Mouse (Mus musculus): ENCODE measurements at regions not wholly inside any gene's neighbourhood (a gene's known extent, or its start where the extent isn't known, plus 50 kb on each side); places are given as distances from the start of the nearest gene placed in this dataset.

- no peak for DNase-seq (ENCODE audit: low read depth, low spot score)
Observed at GRCm38 (mm10) chr3:149370517-149371227, 380.3 kb upstream of the Adgrl2 start.

- no peak for DNase-seq (ENCODE audit: low read depth, low spot score)
Observed at GRCm38 (mm10) chr3:149367888-149368287, 377.5 kb upstream of the Adgrl2 start.

GRCm38 (mm10) chr3:149360164-149360563 lies 369.8 kb upstream of the Adgrl2 start:
- DNase-seq (ENCODE audit: low read depth, low spot score) = no peak

GRCm38 (mm10) chr3:149358570-149359193 lies 368.3 kb upstream of the Adgrl2 start:
- no peak for DNase-seq (ENCODE audit: low read depth, low spot score)

GRCm38 (mm10) chr3:149357903-149358569 lies 367.7 kb upstream of the Adgrl2 start:
- no peak for DNase-seq (ENCODE audit: low read depth, low spot score)

GRCm38 (mm10) chr3:149357121-149357520 lies 366.8 kb upstream of the Adgrl2 start:
- no peak for DNase-seq (ENCODE audit: low read depth, low spot score)

- no peak for DNase-seq (ENCODE audit: low read depth, low spot score)
Observed at GRCm38 (mm10) chr3:149355362-149355761, 365.0 kb upstream of the Adgrl2 start.

- DNase-seq (ENCODE audit: low read depth, low spot score) = no peak
Observed at GRCm38 (mm10) chr3:149353958-149354357, 363.6 kb upstream of the Adgrl2 start.

GRCm38 (mm10) chr3:149352546-149352945 lies 362.2 kb upstream of the Adgrl2 start:
- no peak for DNase-seq (ENCODE audit: low read depth, low spot score)

- DNase-seq (ENCODE audit: low read depth, low spot score) = no peak
Observed at GRCm38 (mm10) chr3:149349731-149350130, 359.4 kb upstream of the Adgrl2 start.

GRCm38 (mm10) chr3:149349211-149349697 lies 358.9 kb upstream of the Adgrl2 start:
- DNase-seq (ENCODE audit: low read depth, low spot score) = no peak

- no peak for DNase-seq (ENCODE audit: low read depth, low spot score)
Observed at GRCm38 (mm10) chr3:149348459-149348971, 358.2 kb upstream of the Adgrl2 start.

GRCm38 (mm10) chr3:149347241-149347992 lies 357.1 kb upstream of the Adgrl2 start:
- DNase-seq (ENCODE audit: low read depth, low spot score) = no peak

GRCm38 (mm10) chr3:149342511-149342910 lies 352.2 kb upstream of the Adgrl2 start:
- no peak for DNase-seq (ENCODE audit: low read depth, low spot score)

- DNase-seq (ENCODE audit: low read depth, low spot score) = no peak
Observed at GRCm38 (mm10) chr3:149339374-149339753, 349.0 kb upstream of the Adgrl2 start.

GRCm38 (mm10) chr3:149338684-149339373 lies 348.5 kb upstream of the Adgrl2 start:
- no peak for DNase-seq (ENCODE audit: low read depth, low spot score)

GRCm38 (mm10) chr3:149335259-149335658 lies 344.9 kb upstream of the Adgrl2 start:
- DNase-seq (ENCODE audit: low read depth, low spot score) = no peak

GRCm38 (mm10) chr3:149333607-149334006 lies 343.3 kb upstream of the Adgrl2 start:
- no peak for DNase-seq (ENCODE audit: low read depth, low spot score)

- no peak for DNase-seq (ENCODE audit: low read depth, low spot score)
Observed at GRCm38 (mm10) chr3:149333131-149333530, 342.8 kb upstream of the Adgrl2 start.

- DNase-seq (ENCODE audit: low read depth, low spot score) = no peak
Observed at GRCm38 (mm10) chr3:149332105-149332504, 341.8 kb upstream of the Adgrl2 start.
